Mouse (Mus musculus) hindbrain, embryonic 10.5 days (tissue): ENCODE results near the gene Tmem120b. TPM values are rescaled to one million over a fixed set of nuclear protein-coding genes. Genes with fewer than 3 reads are reported as not detected.

ENCODE experiments used
- DNase-seq: peaks from one replicate; pipeline ENCODE4 v3.0.0-alpha.2; 2017; ENCODE audit warnings: low spot score
- H3K27ac ChIP-seq: fragments of 300-500 bp; sonication (generic); 2 replicates; pipeline ENCODE4 v1.5.1; 2016; ENCODE audit warnings: mild to moderate bottlenecking, moderate library complexity
- H3K27me3 ChIP-seq: fragments of 300-500 bp; sonication (generic); 2 replicates; pipeline ENCODE4 v1.6.1; 2016; ENCODE audit warnings: mild to moderate bottlenecking; ENCODE audit not compliant: poor library complexity, insufficient read depth, severe bottlenecking
- H3K36me3 ChIP-seq: fragments of 300-500 bp; sonication (generic); 2 replicates; pipeline ENCODE4 v1.6.1; 2016; ENCODE audit warnings: mild to moderate bottlenecking, moderate library complexity
- H3K4me1 ChIP-seq: fragments of 300-500 bp; sonication (generic); replicated peaks from 2 replicates; pipeline ENCODE4 v1.6.1; 2016; ENCODE audit warnings: mild to moderate bottlenecking
- H3K4me3 ChIP-seq: fragments of 300-500 bp; sonication (generic); 2 replicates; pipeline ENCODE4 v1.5.1; 2016; ENCODE audit warnings: mild to moderate bottlenecking, moderate library complexity
- H3K9me3 ChIP-seq: fragments of 300-500 bp; sonication (generic); 2 replicates; pipeline ENCODE4 v1.6.1; 2016; ENCODE audit warnings: mild to moderate bottlenecking, moderate library complexity
- WGBS: fragments of 180-500 bp; shearing (Covaris S2); methylation state at CpG from one replicate; pipeline ENCODE4 v1.1.7; 2016; 5-methylcytosine and 5-hydroxymethylcytosine counted together
- polyA plus RNA-seq: library from polyadenylated mRNA; unstranded; fragments of >200 nt; fragmentation: Nextera tagmentation; extraction: Ambion mirVana; gene quantifications from 2 replicates; pipeline ENCODE4 v1.2.1, GENCODE M21; 2016

Tmem120b gene
- polyA plus RNA-seq, 1 experiment from 2014 or later: 12.9 TPM

DNA sequence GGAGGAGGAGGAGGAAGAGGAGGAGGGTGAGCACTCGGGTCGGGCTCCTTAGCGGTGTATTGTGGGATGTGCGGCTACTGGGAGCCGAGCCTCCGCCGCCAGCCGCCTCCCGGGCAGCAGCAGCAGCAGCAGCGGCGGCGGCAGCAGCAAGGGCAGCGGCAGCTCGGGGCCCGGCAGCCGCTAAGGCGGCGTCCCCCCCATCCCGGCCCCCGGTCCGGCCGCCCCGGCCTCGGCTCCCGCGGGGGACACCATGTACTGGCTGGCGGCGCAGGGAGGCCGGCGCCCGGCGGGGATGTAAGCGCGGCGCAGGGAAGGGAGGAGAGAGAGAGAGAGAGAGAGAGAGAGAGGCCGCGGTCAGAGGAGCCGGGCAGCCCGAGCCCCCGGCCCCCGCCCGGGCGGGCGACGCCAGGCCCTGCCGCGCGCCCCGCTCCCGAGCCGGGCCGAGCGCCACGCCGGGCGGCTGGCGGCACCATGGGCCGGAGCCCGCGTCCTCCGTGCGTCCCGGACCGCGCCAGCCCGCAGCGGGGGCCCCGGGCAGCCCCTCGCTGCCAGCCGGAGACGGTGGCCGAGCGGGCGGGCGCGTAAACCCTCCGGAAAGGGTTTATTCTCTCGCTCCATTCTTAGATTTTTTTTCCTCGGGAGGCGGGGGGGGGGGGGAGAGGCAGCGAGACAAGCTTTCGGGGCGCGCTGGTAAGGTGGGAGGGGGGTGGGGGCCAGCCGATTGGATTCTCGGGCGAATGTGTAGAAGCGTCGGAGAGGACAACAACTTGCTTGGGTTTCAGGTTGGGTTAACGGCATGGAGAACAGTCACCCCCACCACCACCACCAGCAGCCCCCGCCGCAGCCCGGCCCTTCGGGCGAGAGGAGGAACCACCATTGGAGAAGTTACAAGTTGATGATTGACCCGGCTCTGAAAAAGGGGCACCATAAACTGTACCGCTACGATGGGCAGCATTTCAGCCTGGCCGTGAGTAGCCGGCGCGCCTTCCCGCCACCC lies 74.2 kb downstream of the Tmem120b start, which contains the start of gene Setd1b:
Gene Setd1b, plus strand, starts transcription at position 33 of the 997 bp plus-strand sequence.
- no peaks in the 10 kb centered on the region for H3K9me3 ChIP-seq
- WGBS: under 1% methylated on average over 102 of the region's 103 CpGs
- H3K27me3 ChIP-seq: no peaks in the 10 kb centered on the region
- H3K36me3 ChIP-seq: peaks cover 34% of the 10 kb centered on the region
- peak within 1 kb of the TSS; percentile 92 for H3K4me3 ChIP-seq
- H3K27ac ChIP-seq: peak within 1 kb of the TSS; percentile 100
- peak; percentile 77 for DNase-seq
- H3K4me1 ChIP-seq: peaks cover 61% of the 10 kb centered on the region

DNA sequence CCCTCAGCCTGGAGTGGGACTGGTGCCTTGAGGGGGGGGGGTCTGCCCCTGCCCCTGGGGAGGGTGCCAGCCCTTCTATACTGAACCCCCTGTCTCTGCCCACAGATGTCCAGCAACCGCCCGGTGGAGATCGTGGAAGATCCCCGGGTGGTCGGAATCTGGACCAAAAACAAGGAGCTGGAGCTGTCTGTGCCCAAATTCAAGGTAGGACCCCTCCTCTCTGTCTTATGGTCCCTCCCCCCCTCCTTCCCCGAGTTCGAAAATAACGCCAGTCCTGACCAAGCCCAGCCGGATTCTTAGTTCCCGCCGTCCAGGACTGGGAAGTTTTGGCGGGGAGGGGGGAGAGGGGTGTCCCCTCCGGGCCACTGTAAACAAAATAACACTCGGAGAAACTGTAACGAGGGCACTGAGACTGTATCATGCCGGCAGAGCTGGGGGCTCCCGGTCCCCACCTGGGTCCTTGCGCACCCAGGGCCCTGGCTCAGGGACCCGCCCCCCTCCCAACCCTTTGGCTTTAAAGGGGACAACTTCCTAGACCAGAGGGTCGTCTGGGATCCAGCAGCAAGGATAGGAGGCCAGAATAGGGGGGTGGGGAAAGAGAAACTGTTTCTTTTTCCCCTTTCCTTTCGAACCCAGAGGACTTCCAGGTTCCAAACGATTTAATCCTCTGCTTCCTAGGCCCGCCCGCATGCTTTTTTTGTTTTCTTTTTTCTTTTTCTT lies 75.2 kb downstream of the Tmem120b start:
- Histone ChIP-seq H3K4me3 (peak overlapping the region; percentile 92), H3K27me3 (no peaks in the 10 kb centered on the region), H3K4me1 (peaks cover 58% of the 10 kb centered on the region), H3K36me3 (peaks cover 44% of the 10 kb centered on the region), H3K27ac (peak overlapping the region; percentile 100), H3K9me3 (no peaks in the 10 kb centered on the region)
- WGBS: 1% methylated on average over 24 of the region's 24 CpGs
- peak; percentile 48 for DNase-seq

DNA sequence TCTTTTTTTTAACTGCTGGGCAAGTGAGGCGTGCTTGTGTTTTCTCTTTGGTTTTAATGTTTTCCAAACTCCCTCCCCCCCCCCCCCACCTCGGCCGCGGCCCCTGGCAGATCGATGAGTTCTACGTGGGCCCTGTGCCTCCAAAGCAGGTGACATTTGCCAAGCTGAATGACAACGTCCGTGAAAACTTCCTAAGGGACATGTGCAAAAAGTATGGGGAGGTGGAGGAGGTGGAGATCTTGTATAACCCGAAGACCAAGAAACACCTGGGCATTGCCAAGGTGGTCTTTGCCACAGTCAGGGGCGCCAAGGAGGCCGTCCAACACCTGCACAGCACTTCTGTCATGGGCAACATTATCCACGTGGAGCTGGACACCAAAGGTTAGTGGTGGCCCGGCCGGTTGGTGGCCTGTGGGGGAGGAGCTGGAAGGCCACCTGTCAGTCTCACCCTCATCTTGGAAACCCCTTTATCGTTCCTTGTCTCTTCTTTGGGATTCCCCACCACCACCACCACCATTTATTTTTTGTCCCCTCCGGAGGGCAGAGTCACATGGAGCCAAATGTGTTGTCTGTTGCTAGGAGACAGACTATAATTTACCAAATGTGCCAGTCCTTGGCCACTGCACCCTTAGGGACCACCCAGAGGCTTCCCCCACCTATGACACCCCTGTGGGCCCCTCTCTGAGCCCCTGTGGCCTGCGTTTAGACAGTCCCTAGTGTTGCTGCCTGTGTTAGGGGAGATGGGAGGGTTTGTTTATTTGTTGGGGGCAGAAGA lies 75.9 kb downstream of the Tmem120b start:
- Histone ChIP-seq H3K4me3 (peak overlapping the region; percentile 92), H3K4me1 (peaks cover 60% of the 10 kb centered on the region), H3K36me3 (peaks cover 51% of the 10 kb centered on the region), H3K27me3 (no peaks in the 10 kb centered on the region), H3K9me3 (no peaks in the 10 kb centered on the region), H3K27ac (peak overlapping the region; percentile 100)
- WGBS: 4% methylated on average over 17 of the region's 17 CpGs
- peak; percentile 22 for DNase-seq

DNA sequence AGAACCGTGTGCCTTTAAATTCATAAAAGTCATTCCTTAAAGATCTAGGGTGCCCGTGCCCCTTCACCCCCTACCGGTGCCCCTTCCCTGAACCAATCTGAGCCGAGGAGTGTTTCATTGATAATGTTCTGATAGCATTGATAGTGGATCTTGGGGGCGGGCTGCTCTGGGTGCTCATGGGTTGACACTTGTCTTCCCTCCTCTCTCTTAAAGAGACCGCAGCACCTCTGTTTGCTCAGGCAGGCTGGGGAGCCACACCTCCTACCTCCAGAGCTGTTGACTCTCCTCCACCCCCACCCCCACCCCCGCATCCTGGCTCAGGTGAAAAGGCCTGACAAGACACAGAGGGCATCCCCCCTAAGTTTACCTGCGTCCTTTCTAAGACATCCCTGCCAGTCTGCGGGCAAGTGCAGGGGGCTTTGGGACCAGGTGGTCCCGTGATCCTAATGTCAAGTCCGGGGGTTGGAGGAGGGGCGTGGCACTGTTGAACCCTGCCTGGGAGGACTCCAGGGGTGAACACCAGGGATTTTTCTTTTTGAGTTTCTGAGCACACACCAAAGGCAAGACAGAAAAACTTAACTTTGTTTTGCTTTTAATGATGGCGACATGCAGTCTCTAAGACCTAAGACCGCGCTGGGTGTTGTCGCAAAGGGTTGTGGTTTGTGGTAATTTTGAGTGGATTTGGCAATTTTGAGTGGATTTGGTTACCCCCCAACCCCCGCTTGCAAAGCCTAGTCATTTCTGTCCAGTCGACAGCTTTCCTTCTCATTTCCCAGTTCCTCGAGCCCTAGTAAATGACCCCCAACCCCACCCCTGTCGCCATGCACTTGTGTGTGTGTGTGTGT lies 76.8 kb downstream of the Tmem120b start:
- Histone ChIP-seq H3K4me1 (peaks cover 69% of the 10 kb centered on the region), H3K27me3 (no peaks in the 10 kb centered on the region), H3K9me3 (no peaks in the 10 kb centered on the region), H3K36me3 (peaks cover 59% of the 10 kb centered on the region), H3K4me3 (peak overlapping the region; percentile 92), H3K27ac (peak overlapping the region; percentile 72)
- WGBS: 41% methylated on average over 20 of the region's 20 CpGs
- DNase-seq: no peak

DNA sequence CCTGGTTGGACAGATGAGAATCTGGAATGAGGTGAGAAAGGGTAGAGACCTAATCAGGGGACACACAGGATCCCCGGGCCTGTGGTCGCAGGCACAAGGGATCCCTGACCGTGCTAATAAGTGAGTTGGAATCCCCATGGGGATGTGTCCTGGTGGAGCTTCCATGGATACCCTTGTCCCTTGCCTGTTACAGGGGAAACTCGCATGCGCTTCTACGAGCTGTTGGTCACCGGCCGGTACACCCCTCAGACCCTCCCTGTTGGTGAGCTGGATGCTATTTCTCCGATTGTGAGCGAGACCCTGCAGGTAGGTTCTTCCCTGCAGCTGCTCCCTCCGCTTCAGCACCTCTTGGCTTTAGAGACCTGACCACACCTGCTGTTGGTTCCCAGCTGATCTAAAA lies 78.1 kb downstream of the Tmem120b start:
- WGBS: 90% methylated on average over 11 of the region's 11 CpGs
- H3K4me1 ChIP-seq: peaks cover 82% of the 10 kb centered on the region
- peaks cover 73% of the 10 kb centered on the region for H3K36me3 ChIP-seq
- H3K27ac ChIP-seq: no peak overlapping the region
- H3K27me3 ChIP-seq: no peaks in the 10 kb centered on the region
- H3K9me3 ChIP-seq: no peaks in the 10 kb centered on the region
- no peak for DNase-seq
- no peak overlapping the region; the same call in 1 of the 2 replicates for H3K4me3 ChIP-seq

DNA sequence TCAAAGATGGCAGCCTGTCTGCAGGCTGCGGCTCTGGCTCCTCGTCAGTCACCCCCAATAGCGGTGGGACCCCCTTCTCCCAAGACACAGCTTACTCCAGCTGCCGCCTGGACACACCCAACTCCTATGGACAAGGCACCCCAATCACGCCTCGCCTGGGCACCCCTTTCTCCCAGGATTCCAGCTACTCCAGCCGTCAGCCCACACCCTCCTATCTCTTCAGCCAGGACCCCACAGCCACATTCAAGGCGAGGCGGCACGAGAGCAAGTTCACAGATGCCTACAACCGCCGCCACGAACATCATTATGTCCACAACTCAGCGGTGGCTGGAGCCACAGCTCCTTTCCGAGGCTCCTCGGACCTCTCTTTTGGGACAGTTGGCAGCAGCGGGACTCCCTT lies 79.4 kb downstream of the Tmem120b start:
- no peak for DNase-seq
- H3K4me3 ChIP-seq: no peak overlapping the region
- peaks cover 80% of the 10 kb centered on the region for H3K4me1 ChIP-seq
- no peaks in the 10 kb centered on the region for H3K9me3 ChIP-seq
- peaks cover 85% of the 10 kb centered on the region for H3K36me3 ChIP-seq
- 86% methylated on average over 17 of the region's 17 CpGs for WGBS
- no peaks in the 10 kb centered on the region for H3K27me3 ChIP-seq
- peak overlapping the region; percentile 4; the same call in 1 of the 2 replicates for H3K27ac ChIP-seq

DNA sequence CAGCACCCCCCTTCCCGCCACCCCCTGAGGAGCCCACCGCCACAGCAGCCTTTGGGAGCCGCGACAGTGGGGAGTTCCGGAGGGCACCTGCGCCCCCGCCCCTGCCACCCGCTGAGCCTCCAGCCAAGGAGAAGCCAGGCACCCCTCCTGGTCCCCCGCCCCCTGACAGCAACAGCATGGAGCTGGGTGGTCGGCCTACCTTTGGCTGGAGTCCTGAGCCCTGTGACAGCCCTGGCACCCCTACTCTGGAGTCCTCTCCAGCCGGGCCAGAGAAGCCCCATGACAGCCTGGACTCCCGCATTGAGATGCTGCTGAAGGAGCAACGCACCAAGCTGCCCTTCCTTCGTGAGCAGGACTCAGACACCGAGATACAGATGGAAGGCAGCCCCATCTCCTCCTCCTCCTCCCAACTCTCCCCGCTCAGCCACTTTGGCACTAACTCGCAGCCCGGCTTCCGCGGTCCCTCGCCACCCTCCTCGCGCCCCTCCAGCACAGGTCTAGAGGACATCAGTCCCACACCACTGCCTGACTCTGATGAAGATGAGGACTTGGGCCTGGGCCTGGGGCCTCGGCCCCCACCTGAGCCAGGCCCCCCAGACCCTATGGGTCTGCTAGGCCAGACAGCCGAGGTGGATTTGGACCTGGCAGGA lies 80.0 kb downstream of the Tmem120b start:
- H3K4me3 ChIP-seq: peak overlapping the region; percentile 20; the same call in 1 of the 2 replicates
- H3K27me3 ChIP-seq: no peaks in the 10 kb centered on the region
- H3K27ac ChIP-seq: peak overlapping the region; percentile 4; the same call in 1 of the 2 replicates
- no peak for DNase-seq
- H3K4me1 ChIP-seq: peaks cover 76% of the 10 kb centered on the region
- H3K36me3 ChIP-seq: peaks cover 92% of the 10 kb centered on the region
- H3K9me3 ChIP-seq: no peaks in the 10 kb centered on the region
- 89% methylated on average over 25 of the region's 25 CpGs for WGBS

DNA sequence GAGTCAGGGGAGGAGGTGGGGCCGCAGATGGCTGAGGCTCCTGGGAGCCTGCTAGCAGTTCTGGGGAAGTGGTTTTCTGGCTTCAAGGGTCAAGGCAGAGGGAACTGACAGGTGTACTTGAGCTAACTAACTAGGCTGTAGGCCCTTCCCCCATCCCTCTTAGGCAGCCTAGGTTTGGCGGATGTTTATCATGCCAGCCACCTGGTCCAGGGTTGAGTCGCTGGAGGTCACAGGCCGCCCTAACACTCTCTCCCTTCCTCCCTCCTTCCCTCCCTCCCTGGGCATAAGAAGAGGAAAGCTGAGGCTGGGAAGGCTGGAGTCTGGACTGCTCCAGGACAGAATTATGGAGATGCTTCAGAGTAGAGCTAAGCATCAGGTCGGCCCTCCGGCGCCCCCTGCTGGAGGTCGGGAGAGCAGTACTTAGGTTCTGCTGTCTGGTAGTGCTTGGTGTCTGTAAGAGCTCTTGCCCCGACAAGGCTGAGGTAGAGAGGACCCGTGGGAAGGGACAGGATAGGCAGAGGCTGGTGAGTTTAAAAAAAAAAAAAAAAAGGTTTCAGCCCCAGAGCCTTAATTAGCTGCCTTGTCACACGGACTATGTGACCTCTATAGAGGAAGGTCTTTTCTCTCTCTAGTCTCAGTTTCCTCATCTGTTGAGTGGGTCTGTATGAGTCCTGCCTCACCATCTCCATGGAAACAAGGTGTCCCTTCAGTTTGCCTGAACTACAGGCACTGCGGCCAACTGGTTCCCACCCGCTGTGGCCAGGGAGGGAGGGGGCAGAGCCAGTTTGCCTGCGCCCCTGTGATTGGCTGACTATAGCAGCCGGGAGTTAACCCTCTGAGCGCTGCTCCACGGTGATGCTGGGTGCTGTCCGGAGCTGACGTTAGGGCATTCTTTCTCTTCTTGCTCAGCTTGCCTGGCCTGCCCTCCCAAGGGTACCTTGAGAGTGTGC lies 81.5 kb downstream of the Tmem120b start:
- Histone ChIP-seq H3K4me1 (peaks cover 60% of the 10 kb centered on the region), H3K9me3 (no peaks in the 10 kb centered on the region), H3K27me3 (no peaks in the 10 kb centered on the region), H3K27ac (peak overlapping the region; percentile 54), H3K36me3 (peaks cover 100% of the 10 kb centered on the region), H3K4me3 (peak overlapping the region; percentile 46)
- peak; percentile 91 for DNase-seq
- 14% methylated on average over 19 of the region's 19 CpGs for WGBS

DNA sequence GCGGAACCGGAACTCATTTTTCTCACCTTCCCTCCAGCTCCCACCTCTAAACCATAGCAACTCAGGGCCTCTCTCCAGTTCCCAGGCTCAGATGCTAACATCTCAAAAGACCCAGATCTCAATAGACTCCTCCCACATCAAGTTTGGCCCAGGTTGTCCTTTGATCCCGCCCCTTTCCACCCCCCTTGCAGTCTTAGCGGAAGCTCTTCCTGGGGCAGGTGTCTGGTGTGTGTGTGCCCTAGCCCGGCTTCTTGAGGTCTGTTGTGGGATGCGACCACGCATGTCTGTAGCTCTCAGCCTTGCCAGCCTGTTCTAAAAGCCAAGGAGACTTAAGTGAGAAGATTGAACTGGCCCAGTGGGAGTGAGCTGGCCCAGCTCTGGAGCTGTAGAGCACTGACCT lies 82.4 kb downstream of the Tmem120b start:
- Histone ChIP-seq H3K27me3 (no peaks in the 10 kb centered on the region), H3K4me1 (peaks cover 51% of the 10 kb centered on the region), H3K9me3 (no peaks in the 10 kb centered on the region), H3K36me3 (peaks cover 100% of the 10 kb centered on the region), H3K27ac (no peak overlapping the region), H3K4me3 (peak overlapping the region; percentile 46)
- no peak for DNase-seq
- WGBS: 44% methylated on average over 7 of the region's 7 CpGs

DNA sequence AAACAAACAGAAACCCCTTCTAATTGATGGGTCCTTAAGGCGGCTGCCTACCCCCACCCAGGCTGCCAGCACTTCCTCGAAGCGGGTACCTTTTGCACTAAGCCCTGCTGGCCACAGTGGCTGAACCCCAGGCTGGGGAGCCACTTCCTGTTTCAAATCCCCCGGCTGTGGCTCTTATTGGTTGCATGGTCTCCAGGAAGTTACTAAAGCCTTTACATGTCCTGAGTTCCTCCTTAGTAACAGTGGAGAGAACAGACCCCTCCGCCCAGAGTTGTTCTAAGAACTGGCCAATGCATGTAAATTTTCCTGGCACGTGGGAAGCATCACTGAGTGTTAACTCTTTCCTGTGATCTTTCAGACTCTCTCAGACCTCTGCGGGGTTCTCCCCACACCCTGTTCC lies 82.9 kb downstream of the Tmem120b start:
- Histone ChIP-seq H3K27ac (no peak overlapping the region), H3K27me3 (no peaks in the 10 kb centered on the region), H3K36me3 (peaks cover 98% of the 10 kb centered on the region), H3K9me3 (no peaks in the 10 kb centered on the region), H3K4me1 (peaks cover 47% of the 10 kb centered on the region), H3K4me3 (peak overlapping the region; percentile 46; the same call in 1 of the 2 replicates)
- WGBS: 56% methylated on average over 7 of the region's 7 CpGs
- no peak for DNase-seq
